Mouse (Mus musculus): ENCODE results near the gene Rps11.

DNA sequence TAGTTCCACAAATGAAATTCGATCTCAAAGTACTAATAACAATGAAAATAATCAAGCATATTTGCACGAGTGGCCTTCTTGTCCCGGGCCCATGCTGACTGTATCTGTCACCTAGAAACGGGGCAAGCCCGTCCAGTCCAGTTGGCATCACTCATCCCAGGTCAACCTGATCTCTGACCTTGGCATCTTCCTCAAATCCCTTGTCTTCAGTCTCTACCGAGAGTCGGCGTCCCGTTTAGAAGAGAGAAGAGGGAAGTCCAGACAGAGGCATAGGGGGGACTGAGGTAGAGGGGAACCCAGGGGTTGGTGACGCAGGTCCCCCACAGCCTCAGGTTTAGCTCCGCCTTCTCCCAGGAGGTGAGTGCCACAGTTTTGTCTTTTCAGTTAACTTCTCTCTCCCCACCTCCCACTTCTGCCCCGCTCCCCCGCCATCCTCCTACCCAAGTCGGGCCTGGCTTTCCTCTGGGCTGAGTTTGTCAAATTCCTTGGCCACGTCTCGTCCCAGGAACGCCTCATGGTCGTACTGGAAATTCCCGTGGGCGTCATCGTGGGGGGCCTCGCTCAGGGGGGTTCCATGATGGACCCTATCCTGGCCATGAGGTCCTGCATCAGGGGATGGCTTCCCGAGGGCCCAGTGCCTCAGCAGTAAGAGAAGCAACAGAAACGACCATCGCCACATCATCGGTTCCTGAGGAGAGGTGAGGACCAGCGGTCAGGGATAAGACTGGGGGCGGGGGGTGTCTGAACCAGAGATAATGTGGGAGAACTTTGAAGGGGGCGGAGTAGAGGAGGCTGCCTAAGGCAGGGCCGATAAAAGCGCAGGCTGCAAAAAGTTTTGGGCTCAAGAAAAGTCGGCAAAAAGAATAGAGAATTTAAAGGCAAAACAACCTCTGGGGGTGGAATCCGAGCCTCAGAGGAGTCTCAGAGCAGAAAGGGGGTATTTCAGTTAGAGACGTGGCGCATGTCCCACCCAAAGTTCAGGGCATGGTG, 32.9 kb downstream of the Rps11 start:
- TF ChIP-seq EP300 (IDR thresholded peaks at IDR 0.05; ENCODE audit: insufficient read depth, low read depth, low read length) (no peak), CTCF (IDR thresholded peaks at IDR 0.05) (no peak), POLR2A (IDR thresholded peaks at IDR 0.05; ENCODE audit: insufficient read depth, low read depth, low read length) (no peak)
